Mouse (Mus musculus) kidney, adult 9 months (tissue): Measurements from ENCODE around the gene Ube2ql1.

Source experiments
- DNase-seq: peaks from one replicate; pipeline ENCODE4 v3.0.0; 2022

Ube2ql1 gene

DNA sequence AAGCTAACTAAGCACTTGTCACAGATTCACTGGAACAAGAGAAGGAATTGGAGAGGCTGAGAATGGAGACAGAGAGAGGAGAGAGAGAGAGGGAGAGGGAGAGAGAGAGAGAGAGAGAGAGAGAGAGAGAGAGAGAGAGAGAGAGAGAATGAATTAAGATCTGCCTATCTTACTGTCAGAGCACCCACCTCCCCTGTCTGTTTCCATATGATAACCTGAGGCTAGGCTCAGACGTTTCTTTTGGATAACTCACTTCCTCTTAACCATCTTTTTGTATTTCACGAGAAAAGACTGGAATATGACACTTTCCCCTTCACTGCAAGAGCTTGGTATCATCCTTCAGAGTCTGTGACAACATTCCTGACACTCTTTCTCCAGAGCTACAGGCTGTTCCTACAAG lies 32.8 kb downstream of the Ube2ql1 start:
- no peak for DNase-seq

- no peak for DNase-seq
Observed at GRCm38 (mm10) chr13:69703505-69703904, 36.2 kb downstream of the Ube2ql1 start.

- peak; percentile 53 for DNase-seq
Observed at GRCm38 (mm10) chr13:69701397-69701796, 38.3 kb downstream of the Ube2ql1 start.

DNA sequence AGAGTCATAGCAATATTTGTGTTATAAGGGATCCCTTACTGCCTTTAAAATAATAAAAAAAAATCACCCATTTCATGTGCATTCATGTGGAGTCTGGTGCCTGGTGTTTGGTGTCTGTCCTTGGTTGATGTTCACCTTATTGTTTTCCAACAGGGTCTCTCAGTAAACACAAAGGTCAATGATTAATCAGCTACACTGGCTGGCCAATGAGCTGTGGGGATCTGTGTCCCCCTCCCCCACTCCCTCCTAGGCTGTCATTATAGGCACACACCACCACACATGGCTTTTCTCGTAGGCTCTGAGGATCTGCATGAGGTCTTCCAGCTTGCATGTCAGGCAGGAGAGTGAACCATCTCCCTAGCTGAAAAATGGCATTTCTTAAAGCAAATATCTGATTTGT lies 38.9 kb downstream of the Ube2ql1 start:
- DNase-seq: peak; percentile 60

DNA sequence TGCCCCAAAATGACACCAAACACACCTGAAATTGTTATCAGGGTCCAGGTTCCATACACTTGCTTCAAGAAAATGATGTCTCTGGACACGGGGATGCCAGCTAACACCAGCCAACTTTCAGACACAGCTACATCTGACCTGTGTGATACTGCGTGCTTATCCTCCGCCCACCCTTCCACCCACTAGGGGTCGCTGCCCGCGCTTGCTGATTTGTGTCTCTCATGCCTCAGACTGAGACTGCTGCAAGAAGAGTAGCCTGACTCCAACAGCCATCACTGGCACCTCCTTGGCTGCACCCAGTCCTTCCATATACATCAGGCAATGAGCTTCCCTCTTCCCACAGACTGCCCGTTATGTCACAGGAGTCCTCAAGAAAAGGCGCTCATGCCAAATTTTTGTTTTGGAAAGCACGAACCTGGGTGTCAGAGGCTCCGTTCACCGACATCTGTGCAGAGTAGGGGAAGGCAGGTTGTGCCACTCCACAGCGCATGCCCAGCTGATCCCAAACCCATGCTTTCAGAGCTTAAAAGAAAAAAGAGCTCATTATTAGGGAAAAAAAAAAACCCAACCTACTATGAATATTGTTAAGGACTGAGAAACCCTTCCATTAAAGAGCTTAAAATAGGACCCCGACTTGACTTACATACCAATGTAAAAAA lies 43.2 kb downstream of the Ube2ql1 start:
- DNase-seq: peak; percentile 72

DNA sequence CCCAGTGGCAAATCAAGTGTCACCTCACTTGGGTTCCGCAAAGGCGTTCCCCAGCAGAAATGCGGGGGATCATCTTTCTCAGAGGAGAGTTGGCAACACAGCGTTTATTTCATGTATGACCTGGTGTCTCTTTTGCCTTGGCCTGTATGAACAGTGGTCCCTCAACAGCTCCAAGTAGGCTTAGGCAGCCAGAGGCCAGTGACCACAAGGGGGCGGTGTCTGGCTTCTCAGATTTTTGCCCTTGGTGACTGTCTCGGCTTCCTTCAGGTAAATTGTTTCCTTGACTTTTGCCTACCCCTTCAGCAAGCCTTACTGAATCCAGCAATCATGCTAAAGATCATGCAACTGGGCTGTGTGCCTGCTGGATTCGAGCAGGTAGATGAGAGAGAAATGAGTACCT lies 48.6 kb downstream of the Ube2ql1 start:
- DNase-seq: peak; percentile 54

GRCm38 (mm10) chr13:69687023-69687422 lies 52.7 kb downstream of the Ube2ql1 start:
- no peak for DNase-seq

GRCm38 (mm10) chr13:69685406-69685818 lies 54.3 kb downstream of the Ube2ql1 start:
- no peak for DNase-seq

- DNase-seq: no peak
Observed at GRCm38 (mm10) chr13:69673921-69674618, 65.6 kb downstream of the Ube2ql1 start.

GRCm38 (mm10) chr13:69673197-69673920 lies 66.3 kb downstream of the Ube2ql1 start:
- no peak for DNase-seq

DNA sequence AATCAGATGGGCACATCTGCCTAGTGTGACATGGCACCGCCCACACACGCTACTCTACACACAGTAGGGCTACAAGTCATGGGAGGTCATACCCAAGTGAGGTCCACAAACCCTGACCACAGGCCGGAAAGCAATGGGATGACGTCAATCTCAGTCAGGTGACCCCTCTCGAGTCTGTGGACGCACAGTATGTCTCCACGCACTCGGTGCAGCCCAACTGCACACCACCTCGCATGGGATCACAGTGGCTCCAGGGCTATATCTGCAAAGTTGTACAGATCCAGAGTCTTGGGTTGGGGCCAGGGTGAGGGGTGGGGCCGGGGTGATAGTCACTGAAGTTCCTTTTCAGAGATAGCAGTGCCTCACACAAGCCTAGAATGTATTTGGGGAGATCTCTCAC lies 67.1 kb downstream of the Ube2ql1 start:
- DNase-seq: no peak

- no peak for DNase-seq
Observed at GRCm38 (mm10) chr13:69672121-69672520, 67.6 kb downstream of the Ube2ql1 start.

DNA sequence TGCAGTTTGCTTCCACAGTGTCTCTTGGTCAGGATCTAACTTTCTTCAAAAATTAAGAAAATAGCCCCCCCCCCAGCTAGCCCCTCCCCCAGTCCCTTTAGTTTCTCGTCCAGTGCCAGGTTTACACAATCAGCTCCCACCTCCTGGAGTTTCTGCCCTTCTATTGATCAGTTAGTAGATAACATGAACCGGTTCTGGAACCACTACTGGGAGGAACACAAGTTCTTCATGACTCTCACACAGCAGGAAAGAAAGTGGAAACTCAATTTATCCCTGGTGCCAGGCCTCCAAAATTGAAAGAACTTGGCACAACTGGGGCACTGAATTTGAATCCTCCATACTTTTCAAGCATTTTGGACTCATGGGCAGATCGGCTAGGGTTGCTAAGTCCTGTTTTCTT lies 85.2 kb downstream of the Ube2ql1 start:
- no peak for DNase-seq
